Mouse (Mus musculus) cerebellum, postnatal 36 days (tissue): ENCODE data around the gene Rbfox2.

Experiments used
- DNase-seq, 2 experiments: peaks; one replicate each; pipeline ENCODE4 v3.0.0; 2021 to 2022; ENCODE audit warnings: mixed read lengths in 2 of 2

Gene Rbfox2

DNA sequence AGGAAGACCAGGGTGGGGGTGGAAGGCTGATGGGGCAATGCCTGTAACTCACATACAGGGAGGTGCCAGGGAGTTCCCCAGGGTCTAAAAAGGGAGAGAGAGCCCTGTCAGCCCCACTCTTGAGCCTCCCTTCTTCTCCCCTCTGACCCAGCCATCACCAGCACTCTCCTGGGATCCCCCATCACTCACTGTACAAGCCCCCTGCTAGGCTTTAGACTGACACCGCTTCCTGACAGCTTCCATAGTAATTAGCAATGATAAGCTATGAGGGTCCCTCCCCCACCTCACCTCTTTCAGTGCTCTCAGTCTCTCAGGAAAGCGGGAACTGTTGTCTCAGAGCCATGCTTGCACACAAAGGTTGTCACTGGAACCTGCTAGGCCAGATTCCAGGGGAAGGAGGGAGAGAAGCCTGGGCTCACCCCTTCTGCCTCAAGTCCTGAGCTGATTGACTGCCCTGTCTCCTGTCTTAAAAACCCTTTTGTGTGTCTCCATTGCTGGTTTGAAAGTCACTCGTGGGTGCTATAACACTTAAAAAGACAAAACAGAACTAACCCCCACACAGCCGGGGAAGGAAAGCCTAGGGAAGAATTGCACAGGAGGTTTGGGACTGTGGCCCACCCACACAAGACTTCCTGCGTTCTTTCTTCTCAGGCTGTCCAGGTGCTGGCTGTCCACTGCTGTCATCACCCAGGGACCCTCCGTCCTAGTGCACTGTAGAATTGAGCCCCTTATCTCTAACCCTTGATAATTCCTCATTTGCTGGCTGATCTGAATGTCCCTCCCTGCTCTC is 250.6 kb downstream of the Rbfox2 start:
- no peak for DNase-seq

DNA sequence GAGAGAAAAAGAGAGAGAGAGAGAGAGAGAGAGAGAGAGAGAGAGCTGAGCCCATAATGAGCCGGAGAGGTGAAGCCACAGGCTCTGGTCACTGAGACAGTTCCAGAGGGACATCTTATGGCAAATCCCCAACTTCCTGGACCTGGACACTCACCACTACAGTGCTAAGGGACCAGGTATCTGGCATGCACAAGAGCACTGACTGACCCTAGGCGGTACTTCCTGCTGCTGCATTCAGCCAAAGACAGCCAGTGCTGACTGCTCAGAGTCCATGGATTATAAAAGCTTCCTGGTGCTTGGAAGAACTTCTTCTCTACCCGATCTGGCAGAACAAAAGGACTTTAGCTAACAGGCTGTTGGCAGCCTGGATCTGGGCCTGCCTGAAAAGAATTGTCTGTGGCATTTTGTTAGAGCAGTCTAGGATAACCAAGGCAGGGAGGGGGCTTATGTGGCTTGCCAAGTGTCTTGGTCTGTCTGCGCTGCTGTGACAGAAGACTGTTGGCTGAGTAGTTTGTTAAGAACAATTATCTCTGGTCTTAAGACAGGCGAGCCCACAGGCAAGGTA is 252.1 kb downstream of the Rbfox2 start:
- no peak for DNase-seq

DNA sequence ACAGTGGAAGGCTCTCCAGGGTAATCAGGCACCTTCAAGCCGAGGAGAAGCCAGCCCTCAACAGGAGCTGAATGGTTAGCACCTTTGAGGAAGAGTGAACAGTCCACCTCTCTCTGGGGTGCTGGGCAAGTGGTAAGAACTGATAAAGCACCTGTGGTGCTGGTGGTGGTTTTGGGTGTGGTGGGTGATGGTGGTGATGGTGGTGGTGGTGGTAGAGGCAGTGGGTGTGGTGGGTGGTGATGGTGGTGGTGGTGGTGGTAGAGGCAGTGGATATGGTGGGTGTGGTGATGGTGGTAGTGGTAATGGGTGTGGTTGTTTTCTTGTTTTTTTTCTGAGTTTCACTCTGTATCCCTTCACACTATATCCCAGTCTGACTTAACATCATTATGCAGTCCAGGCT is 253.8 kb downstream of the Rbfox2 start:
- DNase-seq, result no peak

DNA sequence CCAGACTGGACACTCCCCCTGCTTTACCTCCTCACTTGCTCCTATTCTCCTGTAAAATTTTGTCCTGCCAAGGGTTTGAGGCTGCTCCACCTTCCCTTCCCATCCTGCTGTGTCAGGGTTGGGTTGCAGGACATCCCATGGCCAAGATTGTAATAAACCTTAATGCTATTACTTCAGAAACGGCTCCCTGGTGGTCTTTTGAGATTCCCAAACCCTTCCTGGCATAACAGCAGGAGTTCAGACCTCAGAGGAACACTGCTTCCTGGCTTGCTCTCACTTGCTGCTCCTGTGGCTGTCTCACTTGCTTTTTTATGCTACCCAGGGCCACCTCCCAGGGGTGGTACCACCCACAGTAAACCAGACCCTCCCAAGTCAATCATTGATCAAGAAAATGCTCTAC is 254.6 kb downstream of the Rbfox2 start:
- no peak for DNase-seq

DNA sequence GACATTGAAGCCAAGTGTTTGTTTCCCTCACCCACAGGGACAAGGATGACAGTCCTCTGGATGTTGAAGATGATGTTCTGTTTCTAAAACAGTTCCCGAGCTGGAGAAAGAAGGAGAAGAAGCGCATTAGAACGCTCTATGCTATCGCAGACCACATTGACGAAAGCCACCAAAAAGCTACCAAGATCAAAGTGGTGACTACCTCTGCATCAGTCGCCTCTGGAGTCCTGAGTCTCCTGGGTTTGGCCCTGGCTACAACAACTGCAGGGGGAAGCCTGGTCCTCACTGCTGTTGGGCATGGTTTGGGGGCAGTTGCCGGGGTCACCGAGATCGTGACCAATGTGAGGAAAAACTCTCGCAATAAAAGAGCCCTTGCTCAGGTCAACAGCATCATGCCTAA is 256.2 kb downstream of the Rbfox2 start, which contains the start of gene Mb:
Gene Mb (minus strand): TSS at position 101 of the 400 bp plus-strand sequence.
- no peak for DNase-seq

DNA sequence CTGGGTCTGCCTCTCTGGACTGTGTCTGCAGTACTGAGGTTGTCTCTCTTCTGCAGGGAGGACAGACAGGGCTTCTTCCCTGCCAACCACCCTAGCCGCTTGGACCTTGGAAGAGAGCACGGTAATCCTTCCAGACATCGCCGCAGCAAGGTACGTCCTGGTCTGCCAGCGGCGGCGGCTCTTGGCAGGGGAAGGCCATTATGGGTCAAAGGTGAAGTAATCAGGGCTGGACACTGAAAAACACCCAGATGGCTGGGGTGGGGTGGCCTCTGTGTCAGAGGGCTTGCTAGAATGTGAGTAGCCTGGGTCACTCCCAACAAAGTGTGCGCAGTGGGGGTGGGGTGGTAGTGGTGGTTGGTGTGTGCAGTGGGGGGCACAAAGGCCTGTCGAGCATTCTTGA is 261.2 kb downstream of the Rbfox2 start:
- no peak for DNase-seq

DNA sequence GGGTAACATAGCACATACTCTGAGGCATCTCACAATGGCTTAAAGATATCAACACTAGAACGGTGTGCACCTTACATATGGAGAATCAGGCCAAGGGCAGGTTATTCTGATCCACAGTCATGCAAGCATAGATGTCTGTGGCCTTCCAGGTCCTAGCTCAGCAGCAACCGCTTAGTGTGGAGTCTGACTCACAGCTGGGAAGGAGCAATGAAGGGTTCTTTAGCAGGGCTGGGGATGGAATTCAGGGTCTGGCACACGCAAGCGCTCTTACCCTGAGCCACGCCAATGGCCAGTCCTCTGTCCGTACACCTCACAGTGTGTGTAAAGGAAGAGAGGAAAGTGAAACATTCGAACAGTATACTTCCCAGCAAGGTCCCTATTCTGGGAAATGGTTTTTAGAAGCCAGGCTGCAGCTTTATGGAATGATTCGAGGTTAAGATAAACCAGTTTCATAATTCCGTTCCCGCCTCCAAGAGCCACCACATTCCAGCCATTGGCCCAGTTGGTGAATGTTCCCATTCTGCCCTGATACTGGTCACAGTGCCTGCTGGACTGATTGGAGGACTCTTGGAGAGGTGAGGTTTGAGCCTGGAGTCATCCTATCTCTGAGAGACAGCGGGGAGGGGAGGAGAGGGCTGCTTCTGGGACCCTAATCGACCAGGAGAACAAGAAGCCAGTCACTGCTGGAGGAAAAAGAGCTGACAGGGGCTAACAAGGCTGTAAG is 262.0 kb downstream of the Rbfox2 start, which contains the start of gene Apol6:
Gene Apol6 (plus strand): TSS at position 133 of the 724 bp plus-strand sequence.
- DNase-seq, result no peak

DNA sequence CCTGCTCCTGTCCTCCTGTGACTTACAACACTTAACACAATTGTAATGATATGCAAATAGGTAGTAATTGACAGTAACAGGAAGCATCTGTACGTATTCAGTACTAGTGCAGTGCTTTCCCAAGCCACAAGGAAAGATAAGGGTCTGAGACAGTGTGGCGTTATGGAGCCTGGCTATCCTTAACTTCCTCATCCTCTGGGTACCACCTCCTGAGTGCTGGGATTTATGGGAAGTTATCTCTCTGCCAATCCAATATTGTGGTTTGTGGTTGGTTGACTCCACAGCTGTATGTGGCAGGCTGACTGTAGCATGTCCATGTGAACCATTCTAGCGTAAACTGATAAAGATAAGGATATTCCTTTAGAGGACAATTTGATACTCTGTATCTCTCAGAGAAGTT is 266.0 kb downstream of the Rbfox2 start:
- no peak for DNase-seq

DNA sequence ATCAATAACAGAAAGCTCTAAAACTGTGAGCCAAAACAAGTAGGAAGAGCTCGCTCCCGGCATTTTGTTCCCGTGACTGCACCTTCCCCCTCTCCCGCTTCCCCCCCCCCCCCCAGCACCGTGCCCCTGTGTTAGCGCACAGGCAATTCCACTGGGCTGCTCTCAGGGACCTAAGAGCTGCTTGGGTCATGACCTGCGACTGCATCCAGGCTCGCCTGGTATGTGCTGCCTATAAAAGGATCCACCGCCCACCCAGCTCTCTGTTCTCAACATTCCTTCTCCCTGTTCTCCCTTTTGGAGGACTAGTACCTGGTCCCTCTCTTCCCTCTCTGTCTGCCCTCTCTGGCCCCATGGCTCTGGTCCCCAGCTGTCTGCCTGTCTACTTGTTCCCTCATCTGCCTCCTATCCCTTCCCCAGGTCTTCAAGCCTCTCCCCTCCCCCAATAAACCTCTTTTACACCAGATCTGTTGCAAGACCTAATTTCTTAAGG is 267.5 kb downstream of the Rbfox2 start:
- no peak for DNase-seq

DNA sequence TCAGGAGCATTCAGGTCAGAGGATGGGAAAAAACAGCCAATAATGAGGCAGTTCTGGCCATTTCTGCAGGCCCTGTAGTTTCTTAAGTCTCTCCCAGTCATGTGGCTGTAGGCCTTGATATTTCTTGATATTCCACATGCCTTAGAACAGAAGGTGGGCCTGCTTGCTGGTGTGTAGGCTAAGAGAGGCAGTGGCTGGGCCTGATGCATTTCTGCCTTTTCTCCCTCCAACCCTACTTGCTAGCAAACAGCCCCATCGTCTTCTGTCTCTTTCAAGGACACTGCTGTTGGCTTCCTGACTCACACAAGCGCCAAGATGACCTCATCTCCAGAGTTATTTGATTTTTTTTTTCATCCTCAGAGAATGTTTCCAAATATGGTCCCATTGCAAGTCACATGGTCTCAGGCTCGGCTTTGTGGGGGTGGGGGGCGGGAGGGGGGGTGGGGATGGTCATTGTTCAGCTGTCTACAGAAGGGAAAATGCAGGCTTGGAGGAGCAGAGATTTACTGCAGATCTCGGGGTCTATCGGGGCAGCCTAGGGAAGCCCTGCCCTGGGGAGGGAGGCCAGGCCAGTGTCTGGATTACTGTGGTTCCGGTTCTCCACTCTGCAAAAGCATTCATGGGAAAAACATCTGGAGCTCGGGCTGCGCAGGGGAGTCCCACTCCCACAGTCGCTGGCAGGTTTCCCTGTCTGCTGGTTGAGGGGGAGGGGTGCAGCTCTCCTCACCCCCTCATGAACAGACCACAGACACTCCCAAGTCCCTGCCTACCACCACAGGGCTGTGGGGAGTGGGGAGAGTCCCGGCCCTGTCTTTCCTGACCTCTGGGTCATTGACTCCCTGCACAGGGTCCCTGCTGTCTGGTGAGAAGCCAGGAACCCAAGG is 269.3 kb downstream of the Rbfox2 start:
- no peak for DNase-seq

DNA sequence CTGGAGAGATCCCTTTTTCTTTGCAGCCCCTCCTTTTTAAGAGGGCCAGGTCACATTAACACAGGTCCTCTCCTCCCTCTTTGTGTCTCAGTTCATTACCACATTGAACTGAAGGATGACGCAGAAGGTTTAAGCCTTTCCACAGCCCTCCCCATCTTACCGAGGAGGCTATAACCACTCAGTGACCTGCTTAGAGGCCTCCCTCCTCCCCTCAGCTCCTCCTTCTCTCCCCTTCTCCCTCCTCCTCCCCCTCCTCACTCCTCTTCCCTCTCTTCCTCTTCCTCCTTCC is 269.9 kb downstream of the Rbfox2 start:
- no peak for DNase-seq

DNA sequence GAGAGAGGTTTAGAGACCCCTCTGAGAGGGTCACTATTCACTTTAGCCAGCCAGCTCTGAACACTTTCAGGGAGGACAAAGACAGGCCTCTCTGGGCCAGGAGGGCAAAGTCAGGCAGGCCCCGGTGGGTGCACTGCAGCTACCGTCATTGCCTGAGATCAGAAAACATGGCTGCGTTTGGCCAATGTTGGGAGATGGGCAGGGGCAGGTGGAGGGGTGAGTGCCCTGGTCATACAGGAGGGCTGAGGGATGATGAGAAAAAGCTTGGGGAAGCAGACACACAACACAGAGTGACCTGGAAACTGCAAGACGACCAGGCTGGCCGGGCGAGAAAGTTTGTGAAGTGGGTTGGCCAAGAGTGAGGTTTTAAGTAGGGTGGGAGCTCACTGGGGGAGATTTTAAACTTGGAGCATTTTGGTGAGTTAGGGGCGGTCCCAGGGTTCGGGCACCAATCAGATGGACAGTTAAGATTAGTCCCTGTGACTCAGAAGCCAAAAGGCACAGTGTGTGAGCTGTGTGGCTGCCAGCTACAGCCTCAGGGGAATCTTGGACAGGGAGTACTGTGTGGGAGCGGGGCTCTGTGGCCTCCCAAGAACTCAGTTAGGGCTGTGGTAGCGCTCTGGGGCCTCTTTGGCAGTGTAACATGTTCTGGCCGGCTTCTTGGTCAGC is 270.4 kb downstream of the Rbfox2 start:
- peak; percentile 38 to 48 for DNase-seq

DNA sequence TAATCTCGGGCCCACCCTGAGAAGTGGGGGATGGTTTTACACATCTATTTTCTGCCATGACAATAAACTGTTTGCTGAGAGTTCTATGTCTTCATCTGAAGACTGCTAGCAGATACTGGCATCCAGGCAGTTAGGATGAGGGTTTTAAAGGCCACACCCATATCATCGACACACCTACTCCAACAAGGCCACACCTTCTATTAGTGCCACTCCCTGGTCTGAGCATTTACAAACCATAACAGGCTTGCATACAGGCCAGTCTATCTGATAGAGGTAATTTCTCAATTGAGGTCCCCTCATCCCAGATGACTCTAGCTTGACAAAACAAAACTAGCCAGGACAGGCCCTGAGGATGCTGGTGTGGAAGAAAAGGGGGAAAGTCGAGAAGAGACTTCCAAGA is 271.2 kb downstream of the Rbfox2 start:
- no peak for DNase-seq

DNA sequence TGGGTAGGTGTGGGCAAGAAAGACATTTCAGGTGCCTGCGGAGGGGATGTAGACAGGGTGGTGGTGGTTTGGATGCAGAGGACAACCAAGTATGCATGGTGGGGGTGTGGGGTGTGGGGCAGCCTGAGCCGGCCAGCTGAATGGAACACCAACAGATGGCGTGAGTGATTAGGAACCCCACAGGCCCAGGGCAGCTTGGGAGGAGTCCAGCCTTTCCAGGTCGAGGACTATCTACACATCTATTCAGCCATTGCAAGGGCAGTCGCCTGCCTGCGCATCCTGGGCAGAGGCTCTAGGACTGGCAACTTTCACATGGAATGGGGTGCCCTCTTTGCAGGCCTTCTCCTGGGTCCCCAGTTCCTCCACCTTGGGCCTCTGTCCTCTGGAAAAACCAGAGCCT is 272.3 kb downstream of the Rbfox2 start:
- DNase-seq, result peak; percentile 83 to 86

DNA sequence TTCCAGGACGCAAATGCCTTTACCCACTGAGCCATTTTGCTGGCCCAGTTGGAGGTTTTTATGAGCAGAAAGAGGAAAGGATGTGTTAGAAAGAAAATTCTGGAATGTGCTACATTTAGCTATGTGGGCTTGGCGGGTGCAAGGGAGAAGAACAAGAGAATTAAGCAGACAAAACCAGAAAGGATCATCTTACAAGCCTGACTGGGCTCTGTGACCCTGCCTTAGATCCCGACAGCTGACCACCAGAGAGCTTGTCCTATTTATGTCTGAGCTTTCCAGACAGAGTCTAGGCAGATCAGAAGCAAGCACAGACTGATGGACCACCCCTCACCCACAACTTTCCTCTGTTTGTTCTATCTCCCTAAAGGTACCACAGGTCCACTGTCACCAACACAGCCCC is 275.5 kb downstream of the Rbfox2 start:
- DNase-seq, result no peak

DNA sequence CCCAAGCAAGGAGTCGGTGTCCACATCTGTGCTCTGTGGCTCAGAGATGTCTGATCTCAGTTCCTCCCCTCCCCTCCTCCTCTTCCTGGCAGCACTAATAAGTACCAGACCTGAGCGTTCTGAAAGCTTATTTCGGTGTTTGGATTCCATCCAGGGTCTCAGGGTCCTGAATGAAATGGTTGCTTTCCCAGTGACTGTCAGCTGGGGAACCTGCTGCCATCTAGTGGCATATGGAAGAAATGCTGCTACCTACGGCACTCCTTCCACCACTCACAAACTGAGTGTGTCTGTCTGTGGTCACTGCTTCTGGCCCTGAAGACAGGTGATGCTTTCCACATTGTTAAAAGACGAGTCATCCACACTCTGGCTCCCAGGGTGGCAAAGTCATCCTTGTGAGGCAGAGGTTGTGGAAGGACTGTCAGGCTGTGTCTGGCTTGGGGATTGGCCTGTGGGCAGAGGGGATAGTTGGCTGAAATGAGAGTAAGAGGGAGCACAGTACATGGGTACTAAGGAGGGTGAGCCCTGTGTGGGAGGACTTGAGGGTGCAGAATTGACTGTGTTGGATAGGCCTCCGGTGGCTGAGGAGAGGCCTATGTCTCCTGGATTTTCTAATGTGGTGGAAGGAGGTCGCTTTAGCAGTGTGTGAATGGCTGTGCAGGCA is 277.3 kb downstream of the Rbfox2 start:
- peak; percentile 58 to 65 for DNase-seq
